Mouse (Mus musculus): ENCODE measurements at regions not wholly inside any gene's neighbourhood (a gene's known extent, or its start where the extent isn't known, plus 50 kb on each side); places are given as distances from the start of the nearest gene placed in this dataset.
"Not testable (repeated sequence)": the region's sequence is repeated elsewhere in the genome, so short reads cannot be mapped to it uniquely, and the experiment has no call there.

- intact Hi-C loops (cut with DNase I) = no loop called here
- DNase-seq = no peak
Measured at GRCm38 (mm10) chrX:18960465-18960864, 499.3 kb upstream of the 4930578C19Rik start.

GRCm38 (mm10) chrX:18942612-18943011, 481.4 kb upstream of the 4930578C19Rik start:
- intact Hi-C loops (cut with DNase I) = no loop called here
- DNase-seq = no peak

- DNase-seq = no peak
- intact Hi-C loops (cut with DNase I) = no loop called here
Measured at GRCm38 (mm10) chrX:18933340-18933739, 472.1 kb upstream of the 4930578C19Rik start.

- no peak for DNase-seq
- intact Hi-C loops (cut with DNase I) = no loop called here
Measured at GRCm38 (mm10) chrX:18923084-18923483, 461.9 kb upstream of the 4930578C19Rik start.

- DNase-seq = peak in 1 of 2 experiments; percentile 2
- intact Hi-C loops (cut with DNase I) = no loop called here
Measured at GRCm38 (mm10) chrX:18921366-18922092, 460.3 kb upstream of the 4930578C19Rik start.

GRCm38 (mm10) chrX:18882784-18883171, 421.6 kb upstream of the 4930578C19Rik start:
- intact Hi-C loops (cut with DNase I) = loop anchor here (10.0 kb wide), 1 partner anchor 322 kb away; no protein-coding TSS in a partner anchor
- DNase-seq = no peak

- peak; percentile 37 to 55 for DNase-seq
- intact Hi-C loops (cut with DNase I) = loop anchor here (10.0 kb wide), 1 partner anchor 323 kb away; no protein-coding TSS in a partner anchor
Measured at GRCm38 (mm10) chrX:18882088-18882783, 421.0 kb upstream of the 4930578C19Rik start.

- no peak for DNase-seq
- intact Hi-C loops (cut with DNase I) = loop anchor here (10.0 kb wide), 1 partner anchor 289 kb away; no protein-coding TSS in a partner anchor
Measured at GRCm38 (mm10) chrX:18875734-18876133, 414.5 kb upstream of the 4930578C19Rik start.

GRCm38 (mm10) chrX:18874051-18874450, 412.9 kb upstream of the 4930578C19Rik start:
- peak; percentile 59 to 71 for DNase-seq
- intact Hi-C loops (cut with DNase I) = loop anchor here (10.0 kb wide), 1 partner anchor 291 kb away; no protein-coding TSS in a partner anchor

GRCm38 (mm10) chrX:18838668-18839067, 377.5 kb upstream of the 4930578C19Rik start:
- intact Hi-C loops (cut with DNase I) = no loop called here
- DNase-seq = no peak

GRCm38 (mm10) chrX:18824971-18825370, 363.8 kb upstream of the 4930578C19Rik start:
- intact Hi-C loops (cut with DNase I); DNase-seq: not testable (repeated sequence)

- DNase-seq = no peak
- intact Hi-C loops (cut with DNase I) = loop anchor here (10.0 kb wide), 1 partner anchor 60 kb away; no protein-coding TSS in a partner anchor
Measured at GRCm38 (mm10) chrX:18814441-18814973, 353.3 kb upstream of the 4930578C19Rik start.
